Mouse (Mus musculus) forelimb bud, embryonic 11.5 days (tissue): ENCODE data around the gene Yipf2.
"Not testable (repeated sequence)": the region's sequence is repeated elsewhere in the genome, so short reads cannot be mapped to it uniquely, and the experiment has no call there.

Source experiments
- DNase-seq: peaks from one replicate; pipeline ENCODE4 v3.0.0-alpha.2; 2012; ENCODE audit warnings: low read depth, low spot score

Gene Yipf2

GRCm38 (mm10) chr9:21558366-21558765 lies 34.3 kb downstream of the Yipf2 start:
- no peak for DNase-seq

DNA sequence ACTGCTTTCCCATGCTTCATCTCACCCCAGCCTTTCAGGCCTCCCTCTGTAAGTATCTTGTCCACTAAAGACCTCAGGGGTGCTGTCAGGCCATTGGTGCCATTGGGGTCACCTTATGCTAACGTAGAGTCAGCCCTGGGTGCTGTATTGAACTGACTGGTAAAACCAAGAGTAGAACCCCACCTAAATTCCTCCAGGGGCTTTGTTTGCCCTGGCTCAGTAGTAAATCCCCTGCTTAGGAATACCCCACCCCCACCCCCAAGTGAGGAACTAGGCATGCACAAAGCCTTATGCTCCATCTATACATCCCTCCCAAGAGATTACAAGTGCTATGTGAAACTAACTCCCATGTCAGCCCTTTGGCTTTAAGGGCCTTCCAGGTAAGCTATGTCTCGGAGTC lies 35.1 kb downstream of the Yipf2 start:
- no peak for DNase-seq

DNA sequence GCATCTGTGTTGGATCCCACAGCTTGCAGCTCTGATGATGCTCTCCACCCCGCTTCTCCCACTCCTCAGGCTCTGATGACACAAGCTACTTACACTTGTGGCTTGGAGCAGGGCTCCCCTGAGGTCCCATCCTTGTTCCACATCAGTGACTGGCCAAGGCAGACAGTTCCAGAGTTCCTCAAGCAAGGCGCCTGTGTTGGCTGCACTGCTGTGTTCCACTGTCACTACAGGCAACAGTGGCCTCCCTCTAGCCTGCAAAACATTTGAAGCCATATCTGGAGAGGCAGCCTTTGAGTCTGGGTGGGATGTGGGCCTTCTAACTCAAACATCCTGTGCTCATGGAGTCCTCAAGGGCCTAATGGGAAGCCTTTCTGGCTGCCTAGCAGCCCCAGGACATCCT lies 35.6 kb downstream of the Yipf2 start:
- no peak for DNase-seq

GRCm38 (mm10) chr9:21555198-21555742 lies 37.4 kb downstream of the Yipf2 start:
- no peak for DNase-seq

GRCm38 (mm10) chr9:21553607-21554273 lies 38.9 kb downstream of the Yipf2 start:
- DNase-seq: no peak

DNA sequence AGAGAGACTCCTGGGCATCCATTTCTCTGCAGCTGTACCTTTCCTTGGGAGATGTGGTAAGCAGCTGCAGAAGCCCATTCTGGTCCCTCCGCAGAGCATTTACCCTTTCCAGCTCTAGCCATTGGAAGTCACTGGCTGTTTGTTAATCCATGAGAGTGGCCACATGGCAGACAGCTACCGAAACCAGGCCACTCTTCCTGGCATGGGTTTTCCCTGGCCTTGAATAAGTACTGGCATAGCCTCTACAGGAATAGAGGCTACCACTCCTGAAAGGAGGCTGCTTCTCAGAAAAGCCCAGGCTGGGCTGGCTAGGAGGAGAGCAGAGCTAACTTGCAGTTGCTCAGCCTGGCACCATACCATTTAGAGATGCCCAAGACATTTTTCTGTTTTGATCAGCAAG lies 41.6 kb downstream of the Yipf2 start:
- DNase-seq: no peak

- peak; percentile 33 for DNase-seq
Observed at GRCm38 (mm10) chr9:21547075-21547941, 45.3 kb downstream of the Yipf2 start.

DNA sequence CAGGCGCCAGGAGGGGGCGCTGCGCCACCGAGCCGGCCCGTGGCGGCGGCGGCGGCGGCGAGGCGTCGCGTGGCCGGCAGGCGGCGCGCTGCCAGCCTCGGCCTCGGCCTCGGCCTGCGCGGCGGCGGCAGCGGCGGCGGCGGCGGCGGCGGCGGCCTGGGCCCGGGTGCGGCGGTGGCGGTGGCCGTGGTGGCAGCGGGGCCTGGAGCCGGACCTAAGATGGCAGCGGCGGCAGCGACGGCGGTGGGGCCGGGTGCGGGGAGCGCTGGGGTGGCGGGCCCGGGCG lies 45.9 kb downstream of the Yipf2 start, which contains the start of gene Carm1:
TSS of gene Carm1 (plus strand) at position 106 of the 286 bp plus-strand sequence.
- no peak for DNase-seq

DNA sequence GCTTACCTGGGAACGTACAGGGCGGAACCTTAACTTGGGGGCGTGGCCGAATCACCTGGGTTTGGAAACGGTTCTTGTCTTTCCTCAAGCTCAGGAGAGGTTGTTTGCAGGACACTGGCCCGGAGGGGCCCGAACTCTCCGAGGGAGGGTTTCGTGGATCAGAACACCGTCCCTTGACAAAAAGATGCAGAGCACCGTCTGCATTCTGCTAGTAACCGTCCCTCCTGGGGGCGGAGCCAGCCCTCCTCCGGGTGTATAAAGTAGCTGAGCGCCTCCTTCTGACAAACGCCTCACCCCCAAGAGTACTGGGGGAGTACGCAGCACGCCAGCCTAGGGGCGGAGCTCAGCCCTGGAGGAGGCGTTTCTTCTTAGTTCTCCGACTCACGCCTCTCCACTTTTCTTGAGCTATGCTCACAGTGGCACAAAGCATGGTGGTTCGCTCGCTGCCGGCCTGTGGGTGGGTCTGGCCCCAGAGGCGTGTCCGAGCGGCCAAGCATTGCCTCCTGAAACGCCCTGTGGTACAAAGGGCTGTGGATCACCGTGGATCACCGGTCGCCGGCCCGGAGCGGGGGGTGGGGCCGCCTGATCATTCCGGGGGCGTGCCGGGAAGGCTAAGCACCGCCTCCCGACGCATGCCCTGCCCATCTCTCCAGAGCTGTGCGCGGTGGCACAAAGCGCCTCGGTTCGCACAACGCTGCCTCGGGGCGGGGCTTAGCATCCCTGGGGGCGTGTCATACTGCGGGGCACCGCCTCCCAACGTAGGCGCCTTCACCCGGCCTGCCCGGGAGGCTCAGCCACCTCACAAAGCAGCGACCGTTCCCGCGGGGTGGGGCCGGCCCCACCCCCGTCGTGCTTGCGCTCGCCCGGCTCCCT lies 46.5 kb downstream of the Yipf2 start:
- DNase-seq: peak; percentile 99

- no peak for DNase-seq
Observed at GRCm38 (mm10) chr9:21545351-21545915, 47.2 kb downstream of the Yipf2 start.

GRCm38 (mm10) chr9:21542001-21542400 lies 50.6 kb downstream of the Yipf2 start:
- DNase-seq: not testable (repeated sequence)

DNA sequence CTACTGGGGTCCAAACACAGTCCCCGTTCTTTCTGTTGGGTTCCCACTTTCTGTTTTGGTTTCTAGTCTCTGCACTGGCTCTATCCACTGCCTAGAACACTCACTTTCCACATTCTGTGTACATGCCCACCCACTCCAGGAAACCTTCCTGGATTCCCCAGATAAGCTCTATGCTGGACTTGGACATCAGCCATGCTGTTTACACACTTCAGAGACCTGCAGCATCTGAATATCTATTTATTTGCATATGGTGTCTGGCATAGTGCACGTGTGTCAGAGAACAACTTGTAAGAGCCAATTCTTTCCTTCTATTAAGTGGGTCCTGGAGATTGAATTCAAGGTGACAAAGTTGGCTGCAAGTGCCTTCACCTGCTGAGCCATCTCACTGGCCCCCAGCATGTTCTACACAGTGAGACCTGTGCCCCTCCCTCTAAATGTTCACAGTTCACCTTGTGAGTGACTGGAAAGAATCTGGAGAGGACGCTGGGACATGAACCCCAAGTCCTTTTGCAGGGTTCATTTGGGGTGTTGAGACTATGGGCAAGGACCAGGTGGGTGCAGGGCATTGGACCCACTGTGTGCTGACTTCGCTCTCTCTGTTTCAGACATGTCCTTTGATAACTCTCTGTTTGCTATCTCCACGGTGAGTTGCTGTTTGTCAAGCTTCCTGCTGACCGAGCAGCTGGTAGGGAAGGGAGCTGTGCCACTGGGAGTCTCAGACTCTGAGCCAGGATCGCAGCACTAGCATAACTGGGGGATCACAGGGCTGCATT lies 52.5 kb downstream of the Yipf2 start:
- DNase-seq: no peak
